Mouse (Mus musculus): ENCODE measurements around the gene Itgb5. TPM values are rescaled to one million over a fixed set of nuclear protein-coding genes. Genes with fewer than 3 reads are reported as not detected.
A peak's percentile ranks its signal among the peaks of the same experiment; 100 is the strongest.

The Itgb5 gene
- 26.0 and 29.9 TPM in 2 replicates for polyA plus RNA-seq (2015; fragmentation: Nextera tagmentation; extraction: Ambion mirVana)

GRCm38 (mm10) chr16:33829301-33829831 lies at the start of gene Itgb5:
TSS of gene Itgb5 (plus strand) at chr16:33829665.
- H3K9ac ChIP-seq (ENCODE audit: low read length), result peak within 1 kb of the TSS; percentile 88
- ATAC-seq (ENCODE audit: low FRiP score, low TSS enrichment) (peak; percentile 88), DNase-seq (ENCODE audit: low spot score) (peak; percentile 87)
- no peaks in the 10 kb centered on the region for H3K36me3 ChIP-seq (ENCODE audit: control insufficient read depth, insufficient read depth, low read length)
- H3K9me3 ChIP-seq (ENCODE audit: control insufficient read depth, low read length), result no peaks in the 10 kb centered on the region
- H3K4me3 ChIP-seq (ENCODE audit: low read depth, low read length), result peak within 1 kb of the TSS; percentile 88
- no peaks in the 10 kb centered on the region for H3K27me3 ChIP-seq (ENCODE audit: control insufficient read depth, insufficient read depth, low read length)
- peak within 1 kb of the TSS; percentile 84 for H3K4me2 ChIP-seq (replicated peaks; ENCODE audit: low read depth)
- peak within 1 kb of the TSS; percentile 89 for H3K27ac ChIP-seq (replicated peaks)
- TF ChIP-seq EP300 (optimal IDR thresholded peaks at IDR 0.05) (no peak), CTCF (IDR thresholded peaks at IDR 0.05; ENCODE audit: low read depth) (no peak)
- WGBS, result 0% methylated on average over 37 of the region's 43 CpGs
- peaks cover 8% of the 10 kb centered on the region for H3K4me1 ChIP-seq (replicated peaks; ENCODE audit: control insufficient read depth, insufficient read depth)

GRCm38 (mm10) chr16:33781789-33782728 lies 47.4 kb upstream of the Itgb5 start:
- TF ChIP-seq CTCF (IDR thresholded peaks at IDR 0.05; ENCODE audit: low read depth) (no peak), EP300 (optimal IDR thresholded peaks at IDR 0.05) (no peak)

GRCm38 (mm10) chr16:33782729-33783091 lies 46.8 kb upstream of the Itgb5 start:
- H3K27ac ChIP-seq (replicated peaks), result no peak overlapping the region
- no peaks in the 10 kb centered on the region for H3K9me3 ChIP-seq (ENCODE audit: control insufficient read depth, low read length)
- H3K9ac ChIP-seq (ENCODE audit: low read length), result no peak overlapping the region
- DNase-seq (ENCODE audit: low spot score) (no peak), ATAC-seq (ENCODE audit: low FRiP score, low TSS enrichment) (no peak)
- no peaks in the 10 kb centered on the region for H3K36me3 ChIP-seq (ENCODE audit: control insufficient read depth, insufficient read depth, low read length)
- H3K4me1 ChIP-seq (replicated peaks; ENCODE audit: control insufficient read depth, insufficient read depth), result no peaks in the 10 kb centered on the region
- H3K4me3 ChIP-seq (ENCODE audit: low read depth, low read length), result no peak overlapping the region
- TF ChIP-seq EP300 (optimal IDR thresholded peaks at IDR 0.05) (no peak), CTCF (IDR thresholded peaks at IDR 0.05; ENCODE audit: low read depth) (no peak)
- H3K27me3 ChIP-seq (ENCODE audit: control insufficient read depth, insufficient read depth, low read length), result no peaks in the 10 kb centered on the region
- 74% methylated on average over 1 of the region's 1 CpGs for WGBS
- no peak overlapping the region for H3K4me2 ChIP-seq (replicated peaks; ENCODE audit: low read depth)

More at GRCm38 (mm10) chr16:33781789-33782728, 47.4 kb upstream of the Itgb5 start:
- H3K4me2 ChIP-seq (replicated peaks; ENCODE audit: low read depth), result no peak overlapping the region
- H3K27ac ChIP-seq (replicated peaks), result no peak overlapping the region
- H3K9ac ChIP-seq (ENCODE audit: low read length), result no peak overlapping the region
- no peaks in the 10 kb centered on the region for H3K9me3 ChIP-seq (ENCODE audit: control insufficient read depth, low read length)
- WGBS, result 66% methylated on average over 5 of the region's 5 CpGs
- ATAC-seq (ENCODE audit: low FRiP score, low TSS enrichment) (peak; percentile 54), DNase-seq (ENCODE audit: low spot score) (peak; percentile 42)
- H3K27me3 ChIP-seq (ENCODE audit: control insufficient read depth, insufficient read depth, low read length), result no peaks in the 10 kb centered on the region
- no peaks in the 10 kb centered on the region for H3K36me3 ChIP-seq (ENCODE audit: control insufficient read depth, insufficient read depth, low read length)
- H3K4me1 ChIP-seq (replicated peaks; ENCODE audit: control insufficient read depth, insufficient read depth), result no peaks in the 10 kb centered on the region
- no peak overlapping the region for H3K4me3 ChIP-seq (ENCODE audit: low read depth, low read length)

GRCm38 (mm10) chr16:33784547-33784946 lies 44.9 kb upstream of the Itgb5 start:
- H3K36me3 ChIP-seq (ENCODE audit: control insufficient read depth, insufficient read depth, low read length), result no peaks in the 10 kb centered on the region
- H3K4me1 ChIP-seq (replicated peaks; ENCODE audit: control insufficient read depth, insufficient read depth), result no peaks in the 10 kb centered on the region
- no peak for TF ChIP-seq EP300 (optimal IDR thresholded peaks at IDR 0.05)
- TF ChIP-seq CTCF (IDR thresholded peaks at IDR 0.05; ENCODE audit: low read depth), result no peak
- H3K9me3 ChIP-seq (ENCODE audit: control insufficient read depth, low read length), result no peaks in the 10 kb centered on the region
- 74% methylated on average over 1 of the region's 1 CpGs for WGBS
- H3K9ac ChIP-seq (ENCODE audit: low read length), result no peak overlapping the region
- DNase-seq (ENCODE audit: low spot score) (no peak), ATAC-seq (ENCODE audit: low FRiP score, low TSS enrichment) (no peak)
- H3K27me3 ChIP-seq (ENCODE audit: control insufficient read depth, insufficient read depth, low read length), result no peaks in the 10 kb centered on the region
- H3K27ac ChIP-seq (replicated peaks), result no peak overlapping the region
- H3K4me2 ChIP-seq (replicated peaks; ENCODE audit: low read depth), result no peak overlapping the region
- H3K4me3 ChIP-seq (ENCODE audit: low read depth, low read length), result no peak overlapping the region

- no peaks in the 10 kb centered on the region for H3K27me3 ChIP-seq (ENCODE audit: control insufficient read depth, insufficient read depth, low read length)
- TF ChIP-seq EP300 (optimal IDR thresholded peaks at IDR 0.05), result no peak
- TF ChIP-seq CTCF (IDR thresholded peaks at IDR 0.05; ENCODE audit: low read depth), result no peak
- ATAC-seq (ENCODE audit: low FRiP score, low TSS enrichment) (peak; percentile 31; the same call in 1 of the 2 replicates), DNase-seq (ENCODE audit: low spot score) (peak; percentile 24)
- no peaks in the 10 kb centered on the region for H3K36me3 ChIP-seq (ENCODE audit: control insufficient read depth, insufficient read depth, low read length)
- H3K9ac ChIP-seq (ENCODE audit: low read length), result no peak overlapping the region
- H3K4me3 ChIP-seq (ENCODE audit: low read depth, low read length), result no peak overlapping the region
- 0 out of 2 replicates have a peak overlapping the region, but pooled peaks have one; percentile 13 for H3K27ac ChIP-seq (replicated peaks)
- H3K9me3 ChIP-seq (ENCODE audit: control insufficient read depth, low read length), result no peaks in the 10 kb centered on the region
- no peaks in the 10 kb centered on the region for H3K4me1 ChIP-seq (replicated peaks; ENCODE audit: control insufficient read depth, insufficient read depth)
- WGBS, result 55% methylated on average over 8 of the region's 8 CpGs
- no peak overlapping the region for H3K4me2 ChIP-seq (replicated peaks; ENCODE audit: low read depth)
Observed at GRCm38 (mm10) chr16:33785092-33785704, 44.3 kb upstream of the Itgb5 start.
